Mouse (Mus musculus) common myeloid progenitor, adult 5-6 weeks (primary cell): ENCODE results near the gene Cxcl13. TPM values are rescaled to one million over a fixed set of nuclear protein-coding genes. Genes with fewer than 3 reads are reported as not detected.
"Not testable (repeated sequence)": the region's sequence is repeated elsewhere in the genome, so short reads cannot be mapped to it uniquely, and the experiment has no call there.

Experiments used
- ATAC-seq: replicated peaks from 2 replicates; pipeline ENCODE4 v1.8.0; 2016; ENCODE audit warnings: low read depth, mild to moderate bottlenecking, moderate TSS enrichment, inconsistent platforms; ENCODE audit not compliant: poor library complexity, severe bottlenecking
- total RNA-seq: library from RNA; stranded (forward); fragments of 200-1000, 187-1606 nt; gene quantifications from 2 replicates; pipeline ENCODE4 v1.2.3, GENCODE M21; 2017

Cxcl13 gene
- total RNA-seq = not detected in 2 replicates

GRCm38 (mm10) chr5:95956651-95957050 is at the start of gene Cxcl13:
Gene Cxcl13, plus strand, starts transcription at chr5:95956951.
- no peak for ATAC-seq

GRCm38 (mm10) chr5:95911006-95911405 is 45.7 kb upstream of the Cxcl13 start:
- no peak for ATAC-seq

- ATAC-seq = no peak
Measured at GRCm38 (mm10) chr5:95918491-95918890, 38.3 kb upstream of the Cxcl13 start.

DNA sequence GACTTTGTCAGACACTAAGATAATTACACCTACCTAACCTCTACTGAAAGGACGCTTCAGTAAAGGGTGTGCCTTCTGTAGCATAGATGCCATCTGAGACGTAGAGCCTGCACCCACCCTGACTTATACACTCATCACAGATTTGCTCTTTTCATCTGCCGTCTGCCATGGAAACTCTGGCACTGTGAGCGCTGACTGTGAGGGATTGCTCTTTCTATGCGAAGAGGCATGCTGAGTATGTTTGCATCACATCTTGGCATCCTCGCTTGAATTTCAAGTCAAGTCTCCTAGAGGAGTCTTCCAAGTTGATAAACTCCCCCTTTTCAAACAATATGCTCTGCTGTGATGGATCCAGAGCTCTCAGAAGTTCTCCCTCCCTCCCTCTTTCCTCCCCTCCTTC is 32.7 kb upstream of the Cxcl13 start:
- no peak for ATAC-seq

- no peak for ATAC-seq
Measured at GRCm38 (mm10) chr5:95925204-95925930, 31.4 kb upstream of the Cxcl13 start.

GRCm38 (mm10) chr5:95925931-95926263 is 30.9 kb upstream of the Cxcl13 start:
- ATAC-seq = no peak

GRCm38 (mm10) chr5:95935035-95935434 is 21.7 kb upstream of the Cxcl13 start:
- no peak for ATAC-seq

GRCm38 (mm10) chr5:95936068-95936467 is 20.7 kb upstream of the Cxcl13 start:
- ATAC-seq = no peak

GRCm38 (mm10) chr5:95937129-95937528 is 19.6 kb upstream of the Cxcl13 start:
- no peak for ATAC-seq

DNA sequence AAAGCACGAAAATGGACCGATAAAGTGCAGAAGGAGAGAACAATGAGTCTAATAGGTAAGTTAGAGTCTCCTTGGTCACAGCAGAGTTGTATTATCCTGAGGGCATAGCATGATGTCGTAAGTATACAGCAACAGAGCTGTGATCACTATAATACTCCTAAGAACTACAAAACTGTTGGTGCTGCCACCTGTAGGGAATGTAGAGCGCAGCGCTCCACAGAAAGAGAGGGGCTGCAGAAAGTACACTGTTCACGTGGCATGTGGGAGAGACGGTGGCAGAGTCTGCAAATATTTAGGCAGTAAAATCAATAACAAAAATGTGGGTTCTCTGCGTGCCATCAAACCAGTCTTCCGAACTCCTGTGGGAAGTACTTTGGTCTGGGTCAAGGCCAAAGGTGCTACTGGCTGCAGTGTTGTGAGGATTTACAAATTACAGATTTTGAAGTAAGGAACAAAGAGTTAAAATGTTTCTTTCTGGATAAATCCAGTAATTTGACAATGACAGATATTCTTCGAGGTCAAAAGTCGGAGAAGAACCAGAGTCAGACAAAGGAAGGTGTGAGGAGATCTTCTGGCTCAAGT is 18.6 kb upstream of the Cxcl13 start:
- ATAC-seq = no peak

DNA sequence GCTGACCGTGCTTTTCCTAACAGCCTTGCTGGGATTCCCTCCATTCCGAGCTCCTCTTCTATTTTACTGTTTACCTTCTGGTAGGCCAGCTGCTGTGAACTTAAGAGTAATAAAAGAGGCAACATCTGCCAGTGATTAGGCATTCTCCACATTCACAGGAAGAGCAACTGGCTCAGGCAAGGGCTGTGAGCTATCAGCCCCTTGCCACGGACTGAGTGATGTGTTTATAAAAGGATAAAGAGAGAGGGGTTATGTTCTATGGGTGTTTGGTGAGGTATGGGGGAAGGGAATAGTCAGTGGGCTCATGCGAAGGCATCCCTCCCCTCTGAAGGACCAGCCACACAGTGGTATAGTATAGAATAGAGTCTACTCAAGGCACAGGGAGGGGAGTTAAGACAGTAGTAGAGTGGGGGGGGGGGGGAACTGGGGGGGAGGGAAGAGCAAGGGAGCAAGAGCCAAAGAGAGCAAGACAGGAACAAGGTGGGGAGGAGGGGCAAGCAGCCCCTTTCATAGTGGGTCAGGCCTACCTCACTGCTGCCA is 16.0 kb upstream of the Cxcl13 start:
- ATAC-seq = no peak

DNA sequence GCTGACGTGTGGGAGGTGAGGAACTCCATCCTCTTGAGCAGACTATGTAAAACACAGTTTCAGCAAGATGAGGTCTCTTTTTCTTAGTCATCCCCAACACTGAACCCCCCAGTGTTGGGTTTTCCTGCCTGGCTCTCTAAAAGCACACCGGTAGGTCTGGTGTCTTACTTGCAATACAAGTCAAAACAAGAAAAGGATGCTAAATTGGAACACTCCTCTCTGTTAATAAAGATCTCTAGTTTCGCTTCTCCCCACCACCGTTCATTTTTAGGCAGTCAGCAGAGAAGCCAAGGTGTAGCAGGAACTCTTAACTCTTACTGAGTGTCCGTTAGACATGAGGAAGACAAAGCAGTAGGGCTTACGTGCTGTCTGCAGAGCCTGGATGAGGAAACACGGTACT is 15.2 kb upstream of the Cxcl13 start:
- ATAC-seq = no peak

DNA sequence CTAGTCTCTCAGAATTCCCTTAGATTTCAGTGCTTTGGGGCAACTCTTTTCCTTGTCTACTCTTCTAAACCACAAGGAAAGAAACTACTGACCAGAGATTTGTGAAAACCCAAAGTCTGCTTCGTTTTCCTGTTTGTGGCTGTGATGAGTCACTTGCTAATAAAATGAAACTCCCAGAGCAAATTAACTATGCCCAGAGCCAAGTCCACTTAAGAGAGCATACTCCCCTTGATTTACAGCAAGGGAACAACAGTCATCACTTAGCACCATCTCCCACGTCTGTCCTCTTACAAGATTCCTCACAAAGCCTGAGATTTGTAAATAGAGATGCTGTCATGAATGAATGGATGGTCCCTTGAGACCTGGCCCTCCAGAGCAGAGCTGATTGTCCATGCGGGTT is 11.6 kb upstream of the Cxcl13 start:
- ATAC-seq = no peak

GRCm38 (mm10) chr5:95946344-95946743 is 10.4 kb upstream of the Cxcl13 start:
- ATAC-seq = no peak

GRCm38 (mm10) chr5:95948641-95949040 is 8.1 kb upstream of the Cxcl13 start:
- no peak for ATAC-seq

DNA sequence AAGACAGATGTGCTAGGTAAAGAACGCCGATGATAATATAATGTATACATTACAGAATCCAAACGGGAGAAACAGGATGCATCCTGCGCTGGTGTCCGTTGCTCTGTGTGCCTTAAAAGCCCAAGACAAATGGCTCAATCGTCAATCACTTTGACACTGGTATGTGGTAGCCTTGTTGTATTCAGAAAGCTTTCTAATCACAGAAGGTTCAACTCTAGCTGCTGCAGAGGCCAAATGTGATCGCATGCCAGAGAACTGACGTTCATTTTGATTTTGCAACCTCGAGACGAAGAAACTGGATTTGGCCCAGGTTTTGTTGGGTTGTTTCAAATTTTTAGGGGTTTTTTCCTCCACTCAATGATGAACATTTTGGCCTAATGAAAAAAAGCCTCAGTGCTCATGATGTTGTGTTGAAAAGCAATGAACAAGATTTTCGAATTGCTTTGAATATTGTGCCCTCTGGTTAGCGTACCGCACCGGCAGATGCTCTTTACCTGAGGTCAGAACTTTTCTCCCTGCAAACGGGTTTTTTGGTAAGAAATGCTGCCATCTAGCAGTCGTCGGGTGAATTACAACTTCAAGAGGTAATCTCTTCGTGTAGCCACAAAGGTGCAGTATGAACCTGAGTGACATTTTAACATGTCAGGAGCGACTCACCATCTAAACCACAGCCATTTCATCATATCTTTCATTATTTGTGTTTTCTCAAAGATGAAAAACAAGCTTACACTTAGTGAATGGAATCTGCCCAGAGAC is 6.6 kb upstream of the Cxcl13 start:
- peak; percentile 42; the same call in 1 of the 2 replicates for ATAC-seq

GRCm38 (mm10) chr5:95964940-95965339 is 8.2 kb downstream of the Cxcl13 start:
- no peak for ATAC-seq

DNA sequence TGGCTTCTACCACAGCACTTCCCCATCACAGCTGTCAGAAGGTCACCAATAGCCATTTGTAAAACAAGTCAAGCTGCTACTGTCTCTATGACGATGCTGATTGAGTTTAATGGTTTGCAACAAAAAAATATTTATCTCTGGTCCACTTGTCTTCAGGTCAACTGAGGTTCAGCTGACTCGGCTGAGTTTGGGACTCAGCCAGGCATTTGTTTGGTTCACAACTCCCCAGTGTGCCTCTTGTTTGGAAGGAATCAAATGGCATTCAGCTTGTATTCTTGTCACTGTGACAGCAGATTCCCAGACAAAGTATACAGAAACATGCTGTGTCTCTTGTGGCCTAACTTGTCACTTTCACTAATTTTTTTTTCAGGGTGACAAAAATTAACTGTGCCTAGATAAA is 9.9 kb downstream of the Cxcl13 start:
- no peak for ATAC-seq

DNA sequence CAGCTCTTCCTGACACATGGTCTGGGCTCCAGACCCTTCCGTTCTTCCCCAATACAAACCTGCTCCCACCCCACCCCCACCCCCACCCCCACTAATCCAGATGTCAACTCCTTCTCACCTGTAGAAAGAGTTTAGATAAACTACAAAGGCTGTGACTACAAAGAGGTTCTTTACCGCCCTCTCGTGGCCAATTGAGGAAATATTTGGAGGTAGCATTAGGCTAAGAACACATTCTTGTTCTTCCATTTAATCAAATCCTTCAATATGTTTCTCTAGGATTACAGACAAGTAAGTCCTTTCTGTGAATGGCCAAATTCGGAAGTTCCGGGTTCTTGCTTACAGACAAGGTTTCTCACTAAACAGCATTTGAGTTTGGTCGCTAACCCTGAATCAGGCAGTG is 14.1 kb downstream of the Cxcl13 start:
- no peak for ATAC-seq

DNA sequence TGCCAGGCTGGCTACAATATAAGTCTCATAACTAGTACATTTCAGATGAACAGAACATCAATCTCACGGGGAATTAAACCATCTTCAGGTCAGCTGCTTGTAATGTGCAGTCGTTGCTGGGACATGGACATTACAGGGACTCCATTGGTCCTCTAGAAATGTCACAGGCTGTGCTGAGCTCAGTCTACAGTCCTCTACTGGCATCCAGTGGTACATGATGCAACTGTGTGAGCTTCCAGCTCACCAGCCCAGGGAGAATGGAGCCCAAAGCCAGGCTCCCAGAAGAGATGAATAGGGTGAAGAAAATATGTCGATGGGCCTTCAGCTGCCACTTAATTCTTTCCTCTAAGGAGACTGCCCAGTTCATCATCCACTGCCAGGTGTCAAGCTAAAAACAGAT is 15.5 kb downstream of the Cxcl13 start:
- no peak for ATAC-seq

DNA sequence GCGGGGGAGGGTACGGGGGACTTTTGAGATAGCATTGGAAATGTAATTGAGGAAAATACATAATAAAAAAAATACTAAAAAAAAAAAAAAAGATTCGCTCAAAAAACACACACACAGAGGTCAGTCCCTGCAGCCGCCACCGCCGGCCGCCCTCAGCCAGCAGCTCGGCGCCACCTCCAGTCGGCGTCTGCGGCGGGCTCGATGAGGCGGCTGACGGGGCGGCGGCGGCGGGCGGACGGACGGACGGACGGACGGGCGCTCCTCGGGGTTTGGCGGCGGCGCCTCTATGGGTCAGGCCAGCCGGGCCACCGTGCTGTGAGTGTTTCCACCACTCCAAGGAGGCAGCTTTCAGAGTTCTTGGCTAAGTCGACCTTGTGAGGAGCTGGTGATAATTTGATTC is 17.1 kb downstream of the Cxcl13 start:
- ATAC-seq = not testable (repeated sequence)
